Mouse (Mus musculus): Measurements from ENCODE around the gene Rab31. TPM values are rescaled to one million over a fixed set of nuclear protein-coding genes. Genes with fewer than 3 reads are reported as not detected.

Rab31 gene
- polyA plus RNA-seq, 1 experiment from 2014 or later = 73.3 TPM

GRCm38 (mm10) chr17:65606014-65606413 is 166.5 kb downstream of the Rab31 start:
- Histone ChIP-seq H3K9ac (no peak overlapping the region), H3K27me3 (replicated peaks) (no peaks in the 10 kb centered on the region), H3K27ac (no peak overlapping the region), H3K4me3 (no peak overlapping the region), H3K4me1 (peaks cover 28% of the 10 kb centered on the region), H3K9me3 (no peaks in the 10 kb centered on the region), H3K4me2 (replicated peaks) (no peak overlapping the region), H3K36me3 (no peaks in the 10 kb centered on the region)
- 83% methylated on average over 4 of the region's 4 CpGs for WGBS
- no peak for ATAC-seq (ENCODE audit: low FRiP score, low read depth)

DNA sequence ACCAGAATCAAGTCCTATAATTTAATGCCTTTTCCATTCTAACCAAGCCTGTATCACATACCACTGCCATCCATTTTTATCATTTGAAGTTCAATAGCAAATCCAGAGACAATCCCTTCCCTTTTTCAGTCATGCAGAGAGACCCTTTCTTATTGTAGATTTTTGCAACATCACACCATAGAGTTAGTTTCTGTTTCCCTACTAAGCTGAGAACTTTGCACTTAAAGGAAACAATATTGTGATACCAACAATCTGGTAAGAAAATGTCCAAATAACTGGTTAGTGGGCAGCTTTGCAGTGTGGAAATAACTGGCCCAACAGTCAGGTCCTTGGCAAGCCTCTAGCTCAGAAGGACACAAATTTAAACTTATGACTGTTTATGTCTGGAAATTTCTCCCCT is 167.7 kb downstream of the Rab31 start:
- Histone ChIP-seq H3K4me1 (peaks cover 23% of the 10 kb centered on the region), H3K27me3 (replicated peaks) (no peaks in the 10 kb centered on the region)
- no peak for ATAC-seq (ENCODE audit: low FRiP score, low read depth)

GRCm38 (mm10) chr17:65604315-65604714 is 168.2 kb downstream of the Rab31 start:
- H3K4me1 ChIP-seq = peaks cover 18% of the 10 kb centered on the region
- no peaks in the 10 kb centered on the region for H3K27me3 ChIP-seq (replicated peaks)
- no peak overlapping the region for H3K4me3 ChIP-seq
- H3K36me3 ChIP-seq = no peaks in the 10 kb centered on the region
- ATAC-seq (ENCODE audit: low FRiP score, low read depth) = no peak
- H3K27ac ChIP-seq = no peak overlapping the region
- no peak overlapping the region for H3K9ac ChIP-seq
- no peaks in the 10 kb centered on the region for H3K9me3 ChIP-seq
- H3K4me2 ChIP-seq (replicated peaks) = no peak overlapping the region

More for the DNA sequence above, 167.7 kb downstream of the Rab31 start:
- Histone ChIP-seq H3K4me3 (no peak overlapping the region), H3K36me3 (no peaks in the 10 kb centered on the region), H3K4me2 (replicated peaks) (no peak overlapping the region), H3K9me3 (no peaks in the 10 kb centered on the region), H3K27ac (no peak overlapping the region), H3K9ac (no peak overlapping the region)

Other genes with a start within 250 kb of the Rab31 start
- gene Tmem232, start 232.0 kb downstream of the Rab31 start, polyA plus RNA-seq (2016; fragmentation: Nextera tagmentation; extraction: Ambion mirVana) = 0.14 and 0.23 TPM in 2 replicates
- 285 and 302 TPM in 2 replicates for gene Vapa, start 159.2 kb downstream of the Rab31 start, polyA plus RNA-seq (2016; fragmentation: Nextera tagmentation; extraction: Ambion mirVana)
- gene Txndc2, start 130.6 kb downstream of the Rab31 start, polyA plus RNA-seq (2016; fragmentation: Nextera tagmentation; extraction: Ambion mirVana) = 0.10 and 0.30 TPM in 2 replicates
- 54.4 and 57.7 TPM in 2 replicates for gene Ppp4r1, start 9.8 kb upstream of the Rab31 start, polyA plus RNA-seq (2016; fragmentation: Nextera tagmentation; extraction: Ambion mirVana)
- gene Ralbp1, start 113.0 kb upstream of the Rab31 start, polyA plus RNA-seq (2016; fragmentation: Nextera tagmentation; extraction: Ambion mirVana) = 53.0 and 53.7 TPM in 2 replicates
- 75.0 and 79.0 TPM in 2 replicates for gene Twsg1, start 178.5 kb upstream of the Rab31 start, polyA plus RNA-seq (2016; fragmentation: Nextera tagmentation; extraction: Ambion mirVana)